Mouse (Mus musculus) forebrain, postnatal 0 days (tissue): ENCODE measurements around the gene Tubgcp6. TPM values are rescaled to one million over a fixed set of nuclear protein-coding genes. Genes with fewer than 3 reads are reported as not detected.

Experiments used
- ATAC-seq: fragments of 200-750 bp; cut with Nextera tagmentation; 2 replicates; pipeline ENCODE4 v1.8.0; 2017; ENCODE audit warnings: mild to moderate bottlenecking, moderate library complexity
- DNase-seq: peaks from one replicate; pipeline ENCODE4 v3.0.0-alpha.2; 2015
- H3K27ac ChIP-seq: fragments of 300-500 bp; sonication (generic); 2 replicates; pipeline ENCODE4 v1.5.1; 2014; ENCODE audit warnings: low read depth, mild to moderate bottlenecking, antibody characterized with exemption, low read length, moderate library complexity, mixed read lengths
- H3K27me3 ChIP-seq: fragments of 300-500 bp; sonication (generic); 2 replicates; pipeline ENCODE4 v1.6.1; 2014; ENCODE audit warnings: mild to moderate bottlenecking, low read length, mixed read lengths; ENCODE audit not compliant: insufficient read depth
- H3K36me3 ChIP-seq: fragments of 300-500 bp; sonication (generic); 2 replicates; pipeline ENCODE4 v1.6.1; 2014; ENCODE audit warnings: mild to moderate bottlenecking, moderate library complexity; ENCODE audit not compliant: insufficient read depth
- H3K4me1 ChIP-seq: fragments of 300-500 bp; sonication (generic); 2 replicates; pipeline ENCODE4 v1.6.1; 2014; ENCODE audit warnings: antibody characterized with exemption; ENCODE audit not compliant: insufficient read depth
- H3K4me2 ChIP-seq: fragments of 300-500 bp; sonication (generic); 2 replicates; pipeline ENCODE4 v1.6.1; 2014; ENCODE audit warnings: low read depth, mild to moderate bottlenecking, moderate library complexity
- H3K4me3 ChIP-seq: fragments of 300-500 bp; sonication (generic); 2 replicates; pipeline ENCODE4 v1.5.1; 2014; ENCODE audit warnings: low read depth, low read length, mixed read lengths
- H3K9ac ChIP-seq: fragments of 300-500 bp; sonication (generic); 2 replicates; pipeline ENCODE4 v1.6.1; 2014; ENCODE audit warnings: mild to moderate bottlenecking
- H3K9me3 ChIP-seq: fragments of 300-500 bp; sonication (generic); 2 replicates; pipeline ENCODE4 v1.6.1; 2016; ENCODE audit warnings: low read length
- CTCF ChIP-seq: sonication (generic); IDR thresholded peaks from 2 replicates; pipeline ENCODE4 v1.5.1; 2016; ENCODE audit warnings: antibody characterized with exemption, control low read depth, low read depth
- WGBS: fragments of 180-500 bp; shearing (Covaris S2); extraction: QIAGEN DNeasy Blood & Tissue Kit; methylation state at CpG from one replicate; pipeline ENCODE4 v1.1.7; 2014; 5-methylcytosine and 5-hydroxymethylcytosine counted together
- polyA plus RNA-seq: library from polyadenylated mRNA; unstranded; fragments of >200 nt; fragmentation: Nextera tagmentation; extraction: Ambion mirVana; gene quantifications from 2 replicates; pipeline ENCODE4 v1.2.1, GENCODE M21; 2015
- total RNA-seq: library from RNA; depleted of rRNA; stranded (reverse); fragments of >200 nt; gene quantifications from 2 replicates; pipeline ENCODE4 v1.2.3, GENCODE M21; 2014

Tubgcp6 gene
- total and polyA plus RNA-seq, 2 experiments from 2014 or later = 8.8 to 42.4 TPM

DNA sequence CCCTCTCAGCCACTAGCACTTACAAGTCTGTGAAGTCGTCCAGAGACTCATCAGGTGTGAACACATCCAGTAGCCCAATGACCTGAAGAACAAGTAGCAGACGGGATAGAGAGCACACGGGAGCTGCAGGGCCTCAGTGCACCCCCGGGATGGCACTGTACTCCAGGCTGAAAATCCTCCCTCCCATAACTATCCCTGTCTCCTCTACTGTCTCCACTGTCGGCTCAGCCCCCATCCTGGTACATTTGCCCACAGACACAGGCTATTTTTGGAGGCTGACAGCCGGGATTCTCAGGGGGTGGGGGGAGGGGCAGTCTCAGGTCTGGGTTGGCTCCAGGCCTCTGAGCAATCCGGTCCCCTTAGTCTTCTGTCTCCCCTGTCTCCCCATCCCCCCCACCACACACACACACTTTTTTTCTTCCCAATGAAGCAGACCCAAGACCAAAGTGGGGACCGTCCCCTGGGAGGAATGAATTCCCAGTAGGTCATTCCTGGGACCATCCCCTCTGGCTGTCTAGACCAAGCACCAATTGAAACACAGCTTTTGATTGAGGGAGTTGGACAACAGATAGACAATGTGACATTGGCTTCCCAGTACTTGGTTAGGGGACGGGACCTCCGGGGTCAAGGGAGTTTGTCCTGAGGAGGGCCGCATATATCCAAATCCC is 14.6 kb upstream of the Tubgcp6 start:
- H3K9ac ChIP-seq = no peak overlapping the region
- WGBS = 74% methylated on average over 11 of the region's 11 CpGs
- ATAC-seq (no peak), DNase-seq (no peak)
- no peaks in the 10 kb centered on the region for H3K9me3 ChIP-seq
- peaks cover 5% of the 10 kb centered on the region; the same call in 1 of the 2 replicates for H3K27me3 ChIP-seq
- 0 out of 2 replicates have a peak, but pooled peaks cover 7% of the 10 kb centered on the region for H3K4me1 ChIP-seq
- no peak for TF ChIP-seq CTCF
- H3K27ac ChIP-seq = no peak overlapping the region
- no peak overlapping the region for H3K4me3 ChIP-seq
- H3K4me2 ChIP-seq = no peak overlapping the region
- H3K36me3 ChIP-seq = no peaks in the 10 kb centered on the region

- TF ChIP-seq CTCF = no peak
- H3K4me1 ChIP-seq = 0 out of 2 replicates have a peak, but pooled peaks cover 7% of the 10 kb centered on the region
- H3K4me2 ChIP-seq = no peak overlapping the region
- no peak for DNase-seq
- H3K36me3 ChIP-seq = peaks cover 4% of the 10 kb centered on the region; the same call in 1 of the 2 replicates
- H3K9me3 ChIP-seq = no peaks in the 10 kb centered on the region
- H3K9ac ChIP-seq = no peak overlapping the region
- no peak for ATAC-seq
- 95% methylated on average over 5 of the region's 5 CpGs for WGBS
- peaks cover 5% of the 10 kb centered on the region; the same call in 1 of the 2 replicates for H3K27me3 ChIP-seq
- no peak overlapping the region for H3K27ac ChIP-seq
- H3K4me3 ChIP-seq = no peak overlapping the region
Measured at GRCm38 (mm10) chr15:89136461-89137155, 13.7 kb upstream of the Tubgcp6 start.

DNA sequence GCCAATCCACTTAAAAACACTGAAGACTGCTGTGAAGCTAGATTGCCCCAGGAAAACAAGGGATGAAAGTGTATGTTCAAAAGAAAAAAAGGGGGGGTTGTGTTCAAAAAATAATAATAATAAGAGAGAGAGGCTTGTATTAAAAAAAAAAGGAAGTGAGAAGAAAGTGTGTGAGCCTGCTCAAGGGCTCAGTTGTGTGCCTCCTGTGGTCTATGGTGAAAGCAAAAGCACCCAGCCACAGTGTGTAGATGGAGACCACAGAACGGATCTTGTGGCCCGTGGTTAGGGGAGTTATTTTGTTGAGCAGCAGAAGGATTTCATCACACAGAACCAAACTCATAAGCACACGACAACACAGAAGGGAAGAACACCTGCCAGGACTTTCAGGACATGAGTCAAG is 8.4 kb upstream of the Tubgcp6 start:
- H3K36me3 ChIP-seq = peaks cover 4% of the 10 kb centered on the region; the same call in 1 of the 2 replicates
- no peak for ATAC-seq
- H3K27me3 ChIP-seq = no peaks in the 10 kb centered on the region
- no peak overlapping the region for H3K4me2 ChIP-seq
- DNase-seq = no peak
- H3K27ac ChIP-seq = no peak overlapping the region
- WGBS = 89% methylated on average over 3 of the region's 3 CpGs
- TF ChIP-seq CTCF = no peak
- no peak overlapping the region for H3K9ac ChIP-seq
- peaks cover 7% of the 10 kb centered on the region; the same call in 1 of the 2 replicates for H3K4me1 ChIP-seq
- no peak overlapping the region for H3K4me3 ChIP-seq
- H3K9me3 ChIP-seq = no peaks in the 10 kb centered on the region

DNA sequence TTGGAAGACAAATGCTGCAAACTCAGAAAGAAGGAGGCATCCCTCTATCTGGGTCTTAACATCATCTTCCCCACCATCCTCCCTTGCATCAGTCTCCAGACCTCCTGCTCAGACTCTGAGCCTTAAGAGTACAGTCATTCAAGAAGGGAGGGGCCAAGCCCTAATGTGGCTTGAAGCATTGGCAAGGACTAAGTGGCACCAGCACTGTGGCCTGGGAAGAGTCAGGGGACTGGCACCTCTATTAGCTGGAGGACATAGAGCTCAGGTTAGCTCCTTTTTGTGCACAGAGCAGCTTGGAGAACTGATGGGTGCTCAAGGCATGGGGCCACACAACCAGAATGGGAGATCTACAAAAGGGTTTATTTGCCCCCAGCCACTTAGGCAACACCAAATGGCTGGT is 7.3 kb upstream of the Tubgcp6 start:
- no peak for ATAC-seq
- Histone ChIP-seq H3K4me2 (no peak overlapping the region), H3K4me1 (peaks cover 7% of the 10 kb centered on the region; the same call in 1 of the 2 replicates), H3K27me3 (no peaks in the 10 kb centered on the region), H3K9ac (no peak overlapping the region), H3K36me3 (peaks cover 8% of the 10 kb centered on the region; the same call in 1 of the 2 replicates), H3K27ac (no peak overlapping the region), H3K4me3 (no peak overlapping the region), H3K9me3 (no peaks in the 10 kb centered on the region)
- no peak for TF ChIP-seq CTCF
- DNase-seq = no peak

DNA sequence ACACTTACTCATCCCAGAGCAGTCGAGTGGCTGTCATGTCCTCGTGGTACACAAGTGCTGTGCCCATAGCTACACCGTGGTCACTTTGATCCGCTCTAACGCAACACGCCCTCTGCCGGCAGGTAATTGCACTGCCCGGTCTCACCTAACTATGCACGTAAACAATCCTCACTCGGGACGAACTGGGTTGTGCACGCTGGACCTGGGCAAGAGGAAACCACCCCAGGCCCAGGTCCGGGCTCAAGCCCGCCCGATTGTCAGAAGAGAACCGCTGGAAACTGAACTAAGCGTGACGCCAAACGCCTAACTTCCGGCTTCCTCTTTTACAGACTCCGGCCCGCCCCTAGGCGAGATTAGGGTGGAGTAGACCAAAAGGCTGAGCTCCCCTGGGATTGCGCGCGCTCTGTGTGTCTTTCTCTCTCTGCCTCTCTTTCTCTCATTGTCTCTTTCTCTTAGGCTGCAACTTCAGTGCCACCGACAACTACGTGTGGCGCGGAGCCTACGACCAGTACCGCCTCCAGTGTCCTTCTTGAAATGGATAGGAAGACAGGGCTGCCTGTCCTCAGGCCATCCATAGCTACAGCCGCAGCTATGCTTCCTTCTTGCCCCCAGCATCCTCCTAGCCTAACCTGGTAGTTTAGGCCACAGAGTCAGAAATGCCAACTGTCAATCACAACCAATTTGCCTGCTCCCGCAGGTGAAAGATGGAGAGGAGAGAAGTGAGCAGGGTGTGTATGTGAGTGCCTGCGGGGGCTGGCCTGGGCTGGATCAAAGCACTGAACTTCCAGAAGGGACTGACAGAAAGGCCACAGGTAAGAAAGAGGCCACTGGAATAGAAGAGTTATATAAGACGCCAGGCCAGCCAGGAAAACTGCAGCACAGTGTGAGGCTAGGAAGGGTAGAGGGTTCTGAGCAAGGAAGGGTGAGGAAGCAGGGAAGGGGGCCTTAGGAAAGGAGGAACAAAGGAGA is 5.8 kb upstream of the Tubgcp6 start, which contains the start of gene Hdac10:
Gene Hdac10, minus strand, starts transcription at position 319 of the 969 bp plus-strand sequence.
- H3K27ac ChIP-seq = peak within 1 kb of the TSS; percentile 70
- H3K36me3 ChIP-seq = peaks cover 13% of the 10 kb centered on the region; the same call in 1 of the 2 replicates
- no peaks in the 10 kb centered on the region for H3K27me3 ChIP-seq
- no peaks in the 10 kb centered on the region for H3K9me3 ChIP-seq
- peak; percentile 95 for TF ChIP-seq CTCF
- H3K4me3 ChIP-seq = peak within 1 kb of the TSS; percentile 47
- 4% methylated on average over 36 of the region's 36 CpGs for WGBS
- ATAC-seq = peak; percentile 90
- H3K4me2 ChIP-seq = peak within 1 kb of the TSS; percentile 84
- peaks cover 10% of the 10 kb centered on the region for H3K4me1 ChIP-seq
- DNase-seq = peak; percentile 87
- H3K9ac ChIP-seq = peak within 1 kb of the TSS; percentile 56

DNA sequence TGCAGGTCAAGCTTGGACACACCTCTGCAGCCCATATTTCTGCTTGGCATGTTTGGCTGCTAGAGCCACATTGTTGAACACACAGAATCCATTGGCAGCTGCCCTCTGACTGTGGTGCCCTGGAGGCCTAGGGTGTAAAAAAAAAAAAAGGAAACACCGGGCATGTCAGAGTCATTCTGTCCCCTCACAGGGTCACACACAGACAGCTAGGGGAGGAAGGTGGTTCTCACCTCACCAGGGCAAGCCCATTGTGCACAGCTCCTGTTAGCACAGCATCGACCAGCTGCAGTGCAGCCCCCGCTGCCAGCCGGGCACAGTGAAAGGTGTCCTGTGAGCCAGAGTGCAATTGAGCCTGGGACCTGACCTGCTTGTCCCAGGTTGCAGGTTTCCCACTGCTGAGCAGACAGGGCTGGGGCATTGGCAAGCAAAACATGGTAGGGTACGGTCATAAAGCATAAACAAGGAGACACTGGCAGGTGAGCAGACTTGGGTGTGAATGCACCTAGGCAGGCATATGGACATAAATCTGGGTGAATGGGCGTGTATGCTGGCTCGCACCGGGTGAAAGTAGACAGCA is 4.5 kb upstream of the Tubgcp6 start:
- no peaks in the 10 kb centered on the region for H3K9me3 ChIP-seq
- TF ChIP-seq CTCF = no peak
- ATAC-seq = no peak
- peaks cover 13% of the 10 kb centered on the region for H3K4me1 ChIP-seq
- peak overlapping the region; percentile 56 for H3K9ac ChIP-seq
- H3K36me3 ChIP-seq = peaks cover 13% of the 10 kb centered on the region; the same call in 1 of the 2 replicates
- no peaks in the 10 kb centered on the region for H3K27me3 ChIP-seq
- DNase-seq = no peak
- H3K4me3 ChIP-seq = peak overlapping the region; percentile 47
- peak overlapping the region; percentile 70; the same call in 1 of the 2 replicates for H3K27ac ChIP-seq
- WGBS = 82% methylated on average over 8 of the region's 8 CpGs
- peak overlapping the region; percentile 84 for H3K4me2 ChIP-seq
